Comparison of ENCODE assay signal across 8 mouse cellular contexts in genomic region chr6:72401875-72402274, GRCm38 (mm10). TPM values are rescaled to one million over a fixed set of nuclear protein-coding genes. Genes with fewer than 3 reads are reported as not detected.
DNase-seq lines count a peak whose midpoint lies in the region; ATAC-seq and TF ChIP-seq lines count a peak whose summit lies in the region.

No protein-coding gene starts in this region.

- DNase-seq in midbrain, embryonic 14.5 days, result peak; percentile 81
- peak; percentile 77 for DNase-seq in brain, adult 2 months (ENCODE audit: low read depth, low spot score)
- DNase-seq in forebrain, postnatal 0 days, result peak; percentile 72
- DNase-seq in liver, embryonic 13.5 days, result peak; percentile 62
- DNase-seq in ovary, postnatal 36 days (ENCODE audit: low spot score), result peak; percentile 71
- peak; percentile 80 for DNase-seq in thymus, postnatal 14 days

- no peak for ATAC-seq in midbrain, embryonic 14.5 days (ENCODE audit: low FRiP score, low TSS enrichment)
- no peak for ATAC-seq in midbrain, embryonic 16.5 days
- ATAC-seq in forebrain, postnatal 0 days, result no peak
- ATAC-seq in intestine, postnatal 0 days, result peak; percentile 59
- ATAC-seq in liver, embryonic 13.5 days (ENCODE audit: low read depth), result no peak

- 23% methylated on average over 7 of the region's 7 CpGs for WGBS in midbrain, embryonic 14.5 days
- WGBS in midbrain, embryonic 16.5 days, result 21% methylated on average over 7 of the region's 7 CpGs
- WGBS in forebrain, postnatal 0 days, result 17% methylated on average over 7 of the region's 7 CpGs
- WGBS in intestine, postnatal 0 days, result 22% methylated on average over 7 of the region's 7 CpGs
- WGBS in liver, embryonic 13.5 days (ENCODE audit: insufficient replicate concordance), result 14% methylated on average over 7 of the region's 7 CpGs

- H3K36me3 ChIP-seq in midbrain, embryonic 14.5 days (ENCODE audit: control insufficient read depth, insufficient read depth, low read length), result no peaks in the 10 kb centered on the region
- H3K36me3 ChIP-seq in midbrain, embryonic 16.5 days (ENCODE audit: control insufficient read depth, insufficient read depth, low read length), result no peaks in the 10 kb centered on the region
- no peaks in the 10 kb centered on the region for H3K36me3 ChIP-seq in forebrain, postnatal 0 days (ENCODE audit: insufficient read depth)
- no peaks in the 10 kb centered on the region for H3K36me3 ChIP-seq in intestine, postnatal 0 days (ENCODE audit: control insufficient read depth, insufficient read depth)
- H3K36me3 ChIP-seq in liver, embryonic 13.5 days, result no peaks in the 10 kb centered on the region

- no peaks in the 10 kb centered on the region for H3K4me1 ChIP-seq in midbrain, embryonic 14.5 days (ENCODE audit: control insufficient read depth, insufficient read depth, low read length)
- H3K4me1 ChIP-seq in midbrain, embryonic 16.5 days (ENCODE audit: control insufficient read depth, insufficient read depth, low read length), result no peaks in the 10 kb centered on the region
- no peaks in the 10 kb centered on the region for H3K4me1 ChIP-seq in forebrain, postnatal 0 days (ENCODE audit: insufficient read depth)
- H3K4me1 ChIP-seq in intestine, postnatal 0 days (replicated peaks; ENCODE audit: control insufficient read depth, insufficient read depth, low read length), result no peaks in the 10 kb centered on the region
- peaks cover 27% of the 10 kb centered on the region for H3K4me1 ChIP-seq in liver, embryonic 13.5 days (replicated peaks)

- no peak overlapping the region for H3K27ac ChIP-seq in midbrain, embryonic 14.5 days (replicated peaks; ENCODE audit: low read depth, low read length)
- H3K27ac ChIP-seq in midbrain, embryonic 16.5 days (ENCODE audit: low read length), result no peak overlapping the region
- no peak overlapping the region for H3K27ac ChIP-seq in forebrain, postnatal 0 days (ENCODE audit: low read depth, low read length)
- H3K27ac ChIP-seq in intestine, postnatal 0 days (ENCODE audit: low read depth, low read length), result no peak overlapping the region
- H3K27ac ChIP-seq in liver, embryonic 13.5 days, result no peak overlapping the region

- no peak overlapping the region for H3K9ac ChIP-seq in midbrain, embryonic 14.5 days (replicated peaks; ENCODE audit: low read length)
- H3K9ac ChIP-seq in midbrain, embryonic 16.5 days (ENCODE audit: low read depth, low read length), result no peak overlapping the region
- H3K9ac ChIP-seq in forebrain, postnatal 0 days, result no peak overlapping the region
- H3K9ac ChIP-seq in intestine, postnatal 0 days (ENCODE audit: low read depth, low read length), result no peak overlapping the region
- H3K9ac ChIP-seq in liver, embryonic 13.5 days, result no peak overlapping the region

- H3K9me3 ChIP-seq in midbrain, embryonic 14.5 days (ENCODE audit: control insufficient read depth, low read length), result no peaks in the 10 kb centered on the region
- H3K9me3 ChIP-seq in midbrain, embryonic 16.5 days (replicated peaks; ENCODE audit: control insufficient read depth, low read length, poor library complexity, severe bottlenecking), result no peaks in the 10 kb centered on the region
- no peaks in the 10 kb centered on the region for H3K9me3 ChIP-seq in forebrain, postnatal 0 days (ENCODE audit: low read length)
- H3K9me3 ChIP-seq in intestine, postnatal 0 days (ENCODE audit: control insufficient read depth), result no peaks in the 10 kb centered on the region
- no peaks in the 10 kb centered on the region for H3K9me3 ChIP-seq in liver, embryonic 13.5 days (replicated peaks)

- no peak overlapping the region for H3K4me2 ChIP-seq in midbrain, embryonic 14.5 days (ENCODE audit: low read length)
- no peak overlapping the region for H3K4me2 ChIP-seq in midbrain, embryonic 16.5 days (ENCODE audit: low read length)
- H3K4me2 ChIP-seq in forebrain, postnatal 0 days (ENCODE audit: low read depth), result no peak overlapping the region
- H3K4me2 ChIP-seq in intestine, postnatal 0 days (replicated peaks; ENCODE audit: low read depth), result no peak overlapping the region
- H3K4me2 ChIP-seq in liver, embryonic 13.5 days, result no peak overlapping the region

- H3K27me3 ChIP-seq in midbrain, embryonic 14.5 days (ENCODE audit: control insufficient read depth, insufficient read depth, low read length), result no peaks in the 10 kb centered on the region
- H3K27me3 ChIP-seq in midbrain, embryonic 16.5 days (ENCODE audit: control insufficient read depth, insufficient read depth, low read depth, low read length), result no peaks in the 10 kb centered on the region
- no peaks in the 10 kb centered on the region for H3K27me3 ChIP-seq in forebrain, postnatal 0 days (ENCODE audit: insufficient read depth, low read length)
- no peaks in the 10 kb centered on the region for H3K27me3 ChIP-seq in intestine, postnatal 0 days (replicated peaks; ENCODE audit: control insufficient read depth, insufficient read depth, low read length)
- no peaks in the 10 kb centered on the region for H3K27me3 ChIP-seq in liver, embryonic 13.5 days

- H3K4me3 ChIP-seq in midbrain, embryonic 14.5 days (replicated peaks; ENCODE audit: low read depth, low read length), result no peak overlapping the region
- no peak overlapping the region for H3K4me3 ChIP-seq in midbrain, embryonic 16.5 days (ENCODE audit: low read depth, low read length)
- no peak overlapping the region for H3K4me3 ChIP-seq in forebrain, postnatal 0 days (ENCODE audit: low read depth, low read length)
- no peak overlapping the region for H3K4me3 ChIP-seq in intestine, postnatal 0 days (ENCODE audit: low read depth, low read length)
- H3K4me3 ChIP-seq in liver, embryonic 13.5 days (replicated peaks), result no peak overlapping the region

- peak; percentile 77 for TF ChIP-seq CTCF in forebrain, postnatal 0 days (IDR thresholded peaks at IDR 0.05; ENCODE audit: low read depth)
- peak; percentile 87 for TF ChIP-seq CTCF in intestine, postnatal 0 days (IDR thresholded peaks at IDR 0.05; ENCODE audit: low read depth)

RNA-seq across cellular contexts. Expression of gene Vamp8, which starts 11.4 kb away (rescaled TPM):
- 7.2 and 16.9 TPM in 2 replicates for polyA plus RNA-seq in midbrain, embryonic 14.5 days (2014; fragmentation: Nextera tagmentation; extraction: Ambion mirVana)
- polyA plus RNA-seq in midbrain, embryonic 16.5 days (2015; fragmentation: Nextera tagmentation; extraction: Ambion mirVana), result 15.3 and 16.0 TPM in 2 replicates
- total RNA-seq in forebrain, postnatal 0 days (2014; rRNA removed), result 10.3 and 11.8 TPM in 2 replicates
- polyA plus RNA-seq in forebrain, postnatal 0 days (2015; fragmentation: Nextera tagmentation; extraction: Ambion mirVana), result 21.3 and 27.1 TPM in 2 replicates
- polyA plus RNA-seq in intestine, postnatal 0 days (2015; fragmentation: Nextera tagmentation; extraction: Ambion mirVana), result 450 and 453 TPM in 2 replicates
- 249 and 260 TPM in 2 replicates for polyA plus RNA-seq in liver, embryonic 13.5 days (2015; fragmentation: Nextera tagmentation; extraction: Ambion mirVana)

RNA-seq across cellular contexts. Expression of gene Ggcx, which starts 12.2 kb away (rescaled TPM):
- 5.8 and 8.0 TPM in 2 replicates for polyA plus RNA-seq in midbrain, embryonic 14.5 days (2014; fragmentation: Nextera tagmentation; extraction: Ambion mirVana)
- polyA plus RNA-seq in midbrain, embryonic 16.5 days (2015; fragmentation: Nextera tagmentation; extraction: Ambion mirVana), result 14.3 and 15.2 TPM in 2 replicates
- total RNA-seq in forebrain, postnatal 0 days (2014; rRNA removed), result 11.9 and 25.3 TPM in 2 replicates
- 7.5 and 9.9 TPM in 2 replicates for polyA plus RNA-seq in forebrain, postnatal 0 days (2015; fragmentation: Nextera tagmentation; extraction: Ambion mirVana)
- polyA plus RNA-seq in intestine, postnatal 0 days (2015; fragmentation: Nextera tagmentation; extraction: Ambion mirVana), result 6.2 and 6.8 TPM in 2 replicates
- 15.8 and 21.9 TPM in 2 replicates for polyA plus RNA-seq in liver, embryonic 13.5 days (2015; fragmentation: Nextera tagmentation; extraction: Ambion mirVana)

RNA-seq across cellular contexts. Expression of gene Vamp5, which starts 21.6 kb away (rescaled TPM):
- polyA plus RNA-seq in midbrain, embryonic 14.5 days (2014; fragmentation: Nextera tagmentation; extraction: Ambion mirVana), result 3.2 and 15.2 TPM in 2 replicates
- 12.0 and 16.4 TPM in 2 replicates for polyA plus RNA-seq in midbrain, embryonic 16.5 days (2015; fragmentation: Nextera tagmentation; extraction: Ambion mirVana)
- total RNA-seq in forebrain, postnatal 0 days (2014; rRNA removed), result 12.7 and 17.1 TPM in 2 replicates
- 11.6 and 13.1 TPM in 2 replicates for polyA plus RNA-seq in forebrain, postnatal 0 days (2015; fragmentation: Nextera tagmentation; extraction: Ambion mirVana)
- 14.9 and 16.6 TPM in 2 replicates for polyA plus RNA-seq in intestine, postnatal 0 days (2015; fragmentation: Nextera tagmentation; extraction: Ambion mirVana)
- 99.0 and 99.7 TPM in 2 replicates for polyA plus RNA-seq in liver, embryonic 13.5 days (2015; fragmentation: Nextera tagmentation; extraction: Ambion mirVana)

RNA-seq across cellular contexts. Expression of gene Rnf181, which starts 35.1 kb away (rescaled TPM):
- polyA plus RNA-seq in midbrain, embryonic 14.5 days (2014; fragmentation: Nextera tagmentation; extraction: Ambion mirVana), result 116 and 122 TPM in 2 replicates
- 124 and 126 TPM in 2 replicates for polyA plus RNA-seq in midbrain, embryonic 16.5 days (2015; fragmentation: Nextera tagmentation; extraction: Ambion mirVana)
- 66.9 and 76.3 TPM in 2 replicates for total RNA-seq in forebrain, postnatal 0 days (2014; rRNA removed)
- 117 and 124 TPM in 2 replicates for polyA plus RNA-seq in forebrain, postnatal 0 days (2015; fragmentation: Nextera tagmentation; extraction: Ambion mirVana)
- 122 and 132 TPM in 2 replicates for polyA plus RNA-seq in intestine, postnatal 0 days (2015; fragmentation: Nextera tagmentation; extraction: Ambion mirVana)
- 76.9 and 82.6 TPM in 2 replicates for polyA plus RNA-seq in liver, embryonic 13.5 days (2015; fragmentation: Nextera tagmentation; extraction: Ambion mirVana)

RNA-seq across cellular contexts. Expression of gene Mat2a, which starts 37.5 kb away (rescaled TPM):
- 318 and 413 TPM in 2 replicates for polyA plus RNA-seq in midbrain, embryonic 14.5 days (2014; fragmentation: Nextera tagmentation; extraction: Ambion mirVana)
- 348 and 379 TPM in 2 replicates for polyA plus RNA-seq in midbrain, embryonic 16.5 days (2015; fragmentation: Nextera tagmentation; extraction: Ambion mirVana)
- 125 and 145 TPM in 2 replicates for total RNA-seq in forebrain, postnatal 0 days (2014; rRNA removed)
- polyA plus RNA-seq in forebrain, postnatal 0 days (2015; fragmentation: Nextera tagmentation; extraction: Ambion mirVana), result 222 and 246 TPM in 2 replicates
- polyA plus RNA-seq in intestine, postnatal 0 days (2015; fragmentation: Nextera tagmentation; extraction: Ambion mirVana), result 120 and 128 TPM in 2 replicates
- 235 and 254 TPM in 2 replicates for polyA plus RNA-seq in liver, embryonic 13.5 days (2015; fragmentation: Nextera tagmentation; extraction: Ambion mirVana)
